In the genomic region with DNA sequence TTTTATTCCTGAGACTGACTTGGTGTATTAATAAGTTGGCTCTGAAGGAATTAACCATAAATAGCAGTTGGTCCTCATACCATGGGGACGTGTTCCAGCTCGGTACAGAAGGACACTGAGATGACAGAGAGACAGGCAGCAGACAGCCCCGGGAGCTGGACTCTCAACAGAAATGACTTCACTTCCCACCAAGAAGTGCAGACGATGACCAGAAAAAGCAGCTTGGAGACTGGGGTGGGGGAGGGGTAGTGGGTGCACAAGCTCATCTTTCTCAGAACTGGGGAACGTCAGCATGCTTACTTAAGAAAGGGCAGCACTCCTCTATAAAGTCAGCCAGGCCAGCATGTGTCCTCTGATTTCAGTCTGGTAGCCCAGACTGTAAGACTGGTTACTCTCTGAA, we compare ENCODE assay signal across 28 mouse cellular contexts.
"Had no signal": no experiment of that assay in that cellular context is flagged by ENCODE, and none has a peak within 500 bp of the region (broad histone marks: within the 10 kb centered on the region; RNA-seq: fewer than 3 reads in every experiment).

No protein-coding gene starts in this region.

- H3K36me3 ChIP-seq: embryonic facial prominence, embryonic 10.5 days; embryonic facial prominence, embryonic 12.5 days; embryonic facial prominence, embryonic 13.5 days; embryonic facial prominence, embryonic 15.5 days; forebrain, embryonic 10.5 days; forebrain, embryonic 15.5 days; heart, embryonic 10.5 days had no signal

- H3K9me3 ChIP-seq: embryonic facial prominence, embryonic 10.5 days; embryonic facial prominence, embryonic 12.5 days; embryonic facial prominence, embryonic 13.5 days; embryonic facial prominence, embryonic 15.5 days; forebrain, embryonic 10.5 days; forebrain, embryonic 13.5 days; forebrain, embryonic 15.5 days; heart, embryonic 10.5 days had no signal

- DNase-seq: cerebellum, adult 2 months; cerebellum, adult 8-10 months; cerebellum, adult 9-10 months; cerebellum, adult 9-11 months; cerebellum, postnatal 10 days; cerebellum, postnatal 14 days; cerebellum, postnatal 25 days; cerebellum, postnatal 36 days; embryo, embryonic 11 days; forebrain, postnatal 0 days; gastrocnemius, adult 2 months; gastrocnemius, postnatal 10 days; gastrocnemius, postnatal 14 days; gastrocnemius, postnatal 25 days; gastrocnemius, postnatal 36 days; heart, adult 18-20 months had no signal

- H3K4me2 ChIP-seq: embryonic facial prominence, embryonic 12.5 days; embryonic facial prominence, embryonic 13.5 days; embryonic facial prominence, embryonic 15.5 days; forebrain, embryonic 13.5 days; forebrain, embryonic 15.5 days; heart, embryonic 11.5 days had no signal

- ATAC-seq: forebrain, embryonic 13.5 days; forebrain, embryonic 14.5 days; forebrain, embryonic 15.5 days; forebrain, embryonic 16.5 days; forebrain, postnatal 0 days had no signal

- H3K4me1 ChIP-seq: embryonic facial prominence, embryonic 10.5 days; embryonic facial prominence, embryonic 12.5 days; embryonic facial prominence, embryonic 13.5 days; embryonic facial prominence, embryonic 15.5 days; forebrain, embryonic 15.5 days; heart, embryonic 10.5 days had no signal

- H3K27me3 ChIP-seq: embryonic facial prominence, embryonic 12.5 days; embryonic facial prominence, embryonic 13.5 days; embryonic facial prominence, embryonic 15.5 days; forebrain, embryonic 13.5 days; forebrain, embryonic 15.5 days had no signal

- H3K4me3 ChIP-seq: embryonic facial prominence, embryonic 10.5 days; embryonic facial prominence, embryonic 12.5 days; embryonic facial prominence, embryonic 13.5 days; embryonic facial prominence, embryonic 15.5 days; erythroblast, embryonic 14.5 days; forebrain, embryonic 10.5 days; forebrain, embryonic 13.5 days; forebrain, embryonic 15.5 days; gastrocnemius, adult 2 months; heart, embryonic 10.5 days had no signal

- H3K9ac ChIP-seq: embryonic facial prominence, embryonic 12.5 days; embryonic facial prominence, embryonic 13.5 days; embryonic facial prominence, embryonic 15.5 days; forebrain, embryonic 13.5 days; forebrain, embryonic 15.5 days; forebrain, postnatal 0 days had no signal

- H3K27ac ChIP-seq: embryonic facial prominence, embryonic 10.5 days; embryonic facial prominence, embryonic 12.5 days; embryonic facial prominence, embryonic 13.5 days; embryonic facial prominence, embryonic 15.5 days; forebrain, embryonic 10.5 days; forebrain, embryonic 13.5 days; forebrain, embryonic 15.5 days; gastrocnemius, adult 2 months; heart, embryonic 10.5 days had no signal
